Mouse (Mus musculus): Measurements from ENCODE around the gene Ddah2.

Gene Ddah2

DNA sequence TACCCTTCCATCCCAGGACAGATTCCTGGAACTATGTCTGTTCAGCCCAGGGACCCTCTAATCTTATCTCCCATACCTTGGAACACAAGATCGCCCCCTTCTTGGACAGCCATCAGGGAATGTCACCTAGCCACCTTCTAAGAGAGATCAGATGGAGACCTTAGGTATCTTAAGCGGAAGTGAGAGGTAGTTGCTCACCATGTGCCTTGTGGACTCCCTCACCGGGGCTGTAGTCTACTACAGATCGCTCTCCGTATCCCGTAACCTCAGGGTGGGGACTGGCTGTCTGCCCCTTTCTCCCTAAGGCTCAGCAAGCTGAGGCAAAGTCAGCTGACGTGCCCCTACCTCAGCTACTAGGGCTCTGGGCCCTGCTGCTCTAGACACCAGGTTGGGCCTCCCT, 45.2 kb downstream of the Ddah2 start:
- WGBS, result 96% methylated on average over 7 of the region's 7 CpGs

DNA sequence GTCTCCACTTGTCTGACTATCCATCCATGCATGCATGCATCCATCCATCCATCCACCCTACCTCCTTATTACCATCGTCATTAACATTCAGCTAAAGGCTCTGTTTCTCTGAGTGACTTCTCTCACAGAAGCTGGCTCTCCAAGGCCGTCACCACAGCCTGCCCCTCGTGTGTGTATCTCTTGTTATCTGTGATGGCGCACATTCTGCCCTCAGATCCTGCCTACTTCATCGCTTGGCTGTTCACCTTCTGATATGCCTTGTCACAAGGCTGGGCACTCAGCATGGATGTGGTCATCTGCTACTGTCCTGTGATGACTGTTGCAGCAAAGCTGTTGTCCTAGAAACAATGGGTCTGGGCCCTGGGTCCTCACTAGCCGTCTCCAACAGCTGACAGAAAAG, 45.9 kb downstream of the Ddah2 start:
- 76% methylated on average over 6 of the region's 6 CpGs for WGBS

DNA sequence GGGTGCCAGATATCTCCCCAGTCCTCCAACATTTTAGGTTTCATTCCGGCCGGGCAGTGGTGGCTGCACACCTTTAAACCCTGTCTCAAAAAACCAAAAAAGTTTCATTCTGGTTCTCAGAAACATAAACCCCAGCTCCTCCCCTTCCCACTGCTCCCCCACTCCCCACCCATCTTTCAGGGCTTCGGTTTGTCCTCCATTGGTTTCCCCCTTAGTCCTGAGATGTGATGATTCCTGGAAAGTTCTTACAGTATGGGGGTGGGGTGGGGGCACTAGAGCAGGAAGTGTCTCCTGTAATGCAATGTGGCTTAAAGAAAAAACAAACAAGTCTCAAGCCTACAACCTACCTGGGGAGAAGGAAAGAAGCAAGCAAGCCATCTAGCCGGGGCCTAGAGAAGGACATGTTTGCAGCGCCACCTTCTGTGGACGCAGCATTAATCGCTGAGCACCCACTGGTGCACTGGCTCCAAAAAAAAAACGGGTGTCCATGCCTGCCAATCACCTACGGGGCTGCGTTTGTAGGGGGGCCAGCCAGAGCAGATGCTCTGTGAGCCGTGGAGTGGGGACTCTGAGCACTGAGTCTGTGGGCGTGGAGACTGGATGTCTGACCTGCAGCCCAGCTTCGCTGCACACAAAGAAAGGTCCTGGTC, 47.0 kb downstream of the Ddah2 start:
- WGBS, result 29% methylated on average over 13 of the region's 13 CpGs

DNA sequence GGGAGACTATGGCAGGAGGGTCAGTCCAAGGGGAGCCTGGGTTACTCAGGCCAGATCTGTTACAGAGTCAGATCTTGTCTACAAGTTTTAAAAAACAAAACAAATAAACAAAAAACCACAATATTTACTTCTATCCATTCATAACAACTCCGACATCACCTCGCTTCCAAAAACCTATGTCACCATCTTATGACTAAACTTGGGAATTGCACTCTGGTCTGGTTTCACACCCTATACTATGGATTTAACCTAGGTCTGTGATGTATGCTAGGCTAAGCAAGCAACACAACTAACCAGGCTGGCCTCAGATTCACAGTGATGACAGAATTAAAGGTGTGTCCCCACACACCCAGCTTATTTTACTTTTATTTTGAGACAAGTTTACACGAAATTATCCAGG, 47.7 kb downstream of the Ddah2 start:
- 56% methylated on average over 3 of the region's 3 CpGs for WGBS

DNA sequence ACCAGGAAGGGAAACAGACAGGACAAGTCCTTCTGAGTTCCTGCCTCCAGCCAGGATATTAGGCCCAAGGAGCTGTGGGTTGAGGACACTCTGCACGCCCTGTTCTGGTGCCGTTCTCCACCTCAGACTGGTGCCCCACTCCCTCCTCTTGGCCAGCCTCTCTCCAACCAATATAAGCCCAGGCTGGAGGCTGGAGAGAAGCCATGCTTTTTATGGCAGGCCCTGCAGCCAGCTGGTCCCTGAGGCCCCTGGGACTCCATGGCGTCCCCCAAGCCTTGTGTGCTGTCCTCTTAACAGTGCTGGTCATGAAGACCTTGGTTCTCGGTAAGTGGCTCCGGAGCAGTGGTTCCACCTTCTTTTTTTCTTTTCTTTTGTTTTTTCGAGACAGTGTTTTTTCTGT, 49.3 kb downstream of the Ddah2 start, which contains the start of gene Ly6g5c:
TSS of gene Ly6g5c (plus strand) at position 183 of the 400 bp plus-strand sequence.
- 76% methylated on average over 6 of the region's 6 CpGs for WGBS

Measured in cerebral cortex, adult 2 months (tissue).